Mouse (Mus musculus) heart, adult 8-10 months (tissue): ENCODE results near the gene Tjp2. TPM values are rescaled to one million over a fixed set of nuclear protein-coding genes. Genes with fewer than 3 reads are reported as not detected.

ENCODE experiments used
- DNase-seq: peaks from one replicate; pipeline ENCODE4 v3.0.0; 2022; ENCODE audit warnings: low spot score
- total RNA-seq, 4 experiments: library from RNA; stranded (reverse); gene quantifications; 2 replicates each; pipeline ENCODE4 v1.2.4; 2022

Tjp2 gene
- total RNA-seq, 4 experiments from 2014 or later: 15.8 to 17.4 (median 17.0) TPM

GRCm38 (mm10) chr19:24180415-24180814 lies 44.4 kb downstream of the Tjp2 start:
- no peak for DNase-seq

DNA sequence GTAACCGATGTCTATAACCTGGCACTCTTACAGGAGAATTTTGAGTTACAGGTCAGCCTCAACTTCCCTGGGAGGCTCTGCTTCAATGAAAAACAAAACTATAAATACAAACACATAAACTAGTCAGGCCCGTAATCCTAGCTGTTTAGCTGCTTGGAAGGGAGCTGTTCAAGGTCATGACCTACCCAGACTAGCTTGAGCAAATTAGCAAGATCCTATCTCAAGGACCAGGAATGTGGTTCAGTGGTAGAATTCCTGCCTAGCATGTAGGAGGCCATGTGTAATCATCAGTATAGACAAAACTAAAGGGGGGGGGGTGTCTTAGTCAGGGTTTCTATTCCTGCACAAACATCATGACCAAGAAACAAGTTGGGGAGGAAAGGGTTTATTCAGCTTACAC lies 46.7 kb downstream of the Tjp2 start:
- no peak for DNase-seq

DNA sequence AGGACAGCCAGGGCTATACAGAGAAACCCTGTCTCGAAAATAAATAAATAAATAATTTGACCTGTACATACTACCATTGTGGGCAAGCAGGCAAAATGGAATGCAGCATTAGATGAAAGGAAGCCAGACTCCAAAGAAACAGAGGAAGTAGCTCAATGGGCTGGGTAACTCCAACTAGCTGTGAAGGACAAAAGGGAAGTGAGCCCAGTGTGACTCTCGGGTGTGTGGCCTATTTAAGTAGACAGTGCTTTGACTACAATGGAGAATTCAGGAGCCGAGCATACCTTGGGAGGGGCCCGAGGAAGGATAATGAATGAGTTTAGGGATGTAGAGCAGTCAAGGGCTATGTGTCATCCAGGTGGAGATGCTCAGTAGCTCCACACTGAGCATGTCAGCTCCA lies 48.1 kb downstream of the Tjp2 start:
- no peak for DNase-seq

- DNase-seq: peak; percentile 47
These were observed 49.9 kb downstream of the Tjp2 start for GRCm38 (mm10) chr19:24174896-24175295.

DNA sequence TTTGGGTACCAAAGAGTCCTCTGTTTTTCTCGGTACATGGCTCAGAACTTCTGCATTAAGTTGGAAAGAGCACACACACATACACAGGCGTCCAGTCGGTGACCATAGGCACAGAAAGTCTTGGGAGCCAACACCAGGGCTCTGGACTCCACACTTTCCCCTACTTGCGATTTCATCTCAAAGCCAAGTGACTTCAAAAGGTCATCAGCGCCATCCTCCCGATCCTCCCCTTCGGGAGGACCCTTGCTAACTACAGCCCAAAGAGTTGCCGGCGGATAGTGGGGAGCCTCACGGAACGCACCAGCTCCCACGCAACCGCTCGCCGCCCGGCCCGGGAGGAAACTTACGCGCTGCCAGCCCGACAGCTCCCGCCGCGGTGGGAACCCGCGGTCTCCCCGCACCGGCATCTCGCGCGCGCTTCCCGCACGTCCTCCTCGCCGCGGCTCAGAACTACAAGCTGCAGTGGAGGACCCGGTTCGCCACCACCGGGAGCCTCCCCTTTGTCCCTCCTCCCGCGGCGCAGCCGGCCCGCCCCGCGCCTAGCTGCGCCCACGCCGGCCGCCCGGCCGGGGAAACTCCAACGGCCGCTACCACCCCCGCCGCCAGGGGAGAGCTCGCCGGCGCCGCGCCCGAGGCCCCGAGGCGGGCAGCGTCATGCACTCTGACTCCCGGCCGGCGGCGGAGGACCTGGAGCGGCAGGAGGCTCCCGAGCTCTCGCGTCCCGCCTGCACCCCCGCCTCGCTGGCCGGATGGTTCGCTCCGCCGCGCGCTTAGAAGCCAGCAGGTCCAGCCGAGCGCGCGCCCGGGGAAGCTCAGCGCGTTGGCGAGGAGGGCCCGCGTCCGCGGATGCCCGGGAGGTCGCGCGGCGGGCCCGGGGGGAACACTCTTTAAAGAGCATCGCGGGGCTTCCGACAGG lies 51.0 kb downstream of the Tjp2 start:
- peak; percentile 93 for DNase-seq

DNA sequence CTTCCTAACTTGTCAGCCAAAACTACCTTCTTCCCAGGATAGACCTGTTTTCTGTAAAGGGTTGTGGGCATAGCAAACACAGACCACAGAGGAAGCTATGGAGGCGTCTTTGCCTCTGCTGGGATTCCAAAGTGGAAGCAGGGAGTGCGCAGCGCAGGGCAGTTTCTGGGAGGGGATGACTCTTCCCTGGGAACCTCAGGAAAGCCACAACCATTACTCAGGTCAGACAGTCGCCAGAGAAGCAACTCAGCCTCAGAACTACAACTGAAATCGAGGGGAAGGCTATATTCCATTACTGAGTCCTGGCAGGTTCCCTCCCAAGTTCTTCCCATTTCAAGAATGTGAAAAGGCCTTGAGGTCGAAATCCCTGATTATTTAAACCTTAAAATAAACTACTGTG lies 51.8 kb downstream of the Tjp2 start:
- no peak for DNase-seq

- DNase-seq: no peak
These were observed 56.3 kb downstream of the Tjp2 start for GRCm38 (mm10) chr19:24168531-24168930.

GRCm38 (mm10) chr19:24166516-24167091 lies 58.2 kb downstream of the Tjp2 start:
- peak; percentile 65 for DNase-seq

DNA sequence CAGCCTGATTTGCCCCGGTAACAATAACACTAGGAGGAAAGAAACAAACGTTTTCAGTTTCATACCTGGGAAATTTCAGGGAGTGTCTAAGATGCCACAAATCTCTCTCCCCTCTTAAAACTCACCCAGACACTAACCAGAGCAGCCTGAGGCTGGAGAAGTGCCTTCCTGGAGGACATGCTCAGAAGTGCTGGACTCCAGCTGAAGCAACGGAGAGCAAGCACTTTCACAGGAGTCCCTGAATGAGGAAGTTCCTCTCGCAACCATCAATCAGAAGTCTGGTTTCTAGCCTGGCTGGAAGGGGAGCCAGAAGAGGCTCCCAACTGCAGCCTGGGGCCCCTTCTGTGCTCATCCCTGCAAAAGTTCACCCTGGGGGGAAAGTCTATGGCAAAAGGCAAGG lies 60.9 kb downstream of the Tjp2 start:
- no peak for DNase-seq

- DNase-seq: no peak
These were observed 64.4 kb downstream of the Tjp2 start for GRCm38 (mm10) chr19:24160460-24160859.

GRCm38 (mm10) chr19:24159751-24160150 lies 65.1 kb downstream of the Tjp2 start:
- peak; percentile 35 for DNase-seq

DNA sequence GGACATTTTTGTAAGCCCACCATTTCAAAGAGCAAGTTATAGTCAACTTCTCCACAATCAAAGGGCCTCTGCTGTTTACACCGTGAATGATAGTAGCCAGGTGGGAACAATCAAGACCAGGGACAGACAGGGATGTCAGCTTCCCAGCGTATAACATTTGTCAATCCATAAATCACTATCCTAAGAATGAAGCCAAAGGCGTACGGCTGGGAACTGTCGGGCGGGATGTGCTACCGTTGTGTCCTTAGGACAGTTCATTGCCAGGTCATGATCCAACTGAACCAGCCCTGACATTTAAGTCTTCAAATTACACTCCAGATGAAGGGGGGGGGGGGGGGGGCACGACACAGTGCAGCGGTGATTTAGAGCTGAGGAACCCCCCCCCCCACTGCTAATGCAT lies 65.5 kb downstream of the Tjp2 start:
- DNase-seq: no peak

DNA sequence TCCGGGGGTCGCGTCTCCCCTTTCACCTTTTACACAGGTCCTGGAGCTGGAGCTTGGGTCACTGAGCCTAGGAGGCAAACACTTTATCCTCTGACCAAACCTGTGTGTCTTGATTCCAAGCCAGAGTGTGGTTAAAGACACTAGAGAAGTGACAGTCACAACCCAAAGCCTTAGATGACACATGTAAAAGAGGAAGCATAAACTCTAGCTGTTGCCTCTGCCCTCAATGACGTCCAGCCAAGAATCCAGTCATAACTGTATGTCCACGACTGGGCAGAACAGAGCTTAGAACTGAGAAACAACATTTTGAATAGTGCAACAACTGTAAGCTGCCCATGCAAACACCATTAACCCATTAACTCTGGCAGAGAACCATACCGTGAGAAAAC lies 68.8 kb downstream of the Tjp2 start:
- no peak for DNase-seq

- no peak for DNase-seq
These were observed 69.3 kb downstream of the Tjp2 start for GRCm38 (mm10) chr19:24155395-24156066.

GRCm38 (mm10) chr19:24153266-24154023 lies 71.4 kb downstream of the Tjp2 start:
- DNase-seq: peak; percentile 58

- DNase-seq: no peak
These were observed 80.8 kb downstream of the Tjp2 start for GRCm38 (mm10) chr19:24144009-24144408.

- no peak for DNase-seq
These were observed 82.2 kb downstream of the Tjp2 start for GRCm38 (mm10) chr19:24142621-24143061.

GRCm38 (mm10) chr19:24140298-24140697 lies 84.5 kb downstream of the Tjp2 start:
- DNase-seq: no peak

GRCm38 (mm10) chr19:24137392-24137791 lies 87.4 kb downstream of the Tjp2 start:
- no peak for DNase-seq

- DNase-seq: no peak
These were observed 89.8 kb downstream of the Tjp2 start for GRCm38 (mm10) chr19:24134991-24135390.

DNA sequence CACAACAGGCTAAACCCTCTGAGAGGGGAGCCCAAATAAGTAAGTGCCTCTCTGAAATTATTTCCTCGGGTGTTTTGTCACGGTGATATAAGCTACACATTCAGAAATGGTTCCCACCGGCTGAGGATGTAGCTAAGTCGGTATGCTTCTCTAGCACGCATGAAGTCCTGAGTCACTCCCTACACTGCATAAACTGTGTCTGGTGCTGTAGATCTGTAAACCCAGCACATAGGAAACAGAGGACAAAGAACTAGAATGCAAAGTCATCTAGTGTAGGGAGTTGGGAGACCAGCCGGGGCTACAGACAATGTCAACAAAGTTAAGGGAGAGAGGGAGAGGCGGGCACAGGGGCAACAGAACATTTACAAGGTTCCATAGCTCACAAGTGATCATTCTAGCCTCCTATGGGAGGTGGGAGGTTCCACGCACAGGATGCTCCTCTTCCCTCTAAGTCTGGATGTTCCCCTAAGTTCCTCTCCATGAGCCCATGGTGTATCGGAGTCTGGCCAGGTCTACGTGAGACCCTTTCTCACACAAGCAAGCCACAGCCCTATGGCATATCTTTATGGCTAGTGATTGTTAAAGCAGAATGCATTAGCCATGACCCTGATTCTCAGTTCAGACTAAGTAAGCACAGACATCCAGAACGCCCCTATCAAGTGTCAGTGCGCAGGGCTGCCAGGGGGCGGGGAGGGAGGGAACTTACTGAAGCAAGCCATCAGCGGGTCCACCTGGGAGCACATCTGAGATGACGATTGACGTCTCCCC lies 90.5 kb downstream of the Tjp2 start:
- DNase-seq: no peak
